Mouse (Mus musculus): ENCODE data around the gene Dnajc3.
"Not testable (repeated sequence)": the region's sequence is repeated elsewhere in the genome, so short reads cannot be mapped to it uniquely, and the experiment has no call there.

Gene Dnajc3

GRCm38 (mm10) chr14:118930777-118931176, 7.0 kb upstream of the Dnajc3 start:
- DNase-seq (ENCODE audit: low read depth, low spot score): no peak

- DNase-seq (ENCODE audit: low read depth, low spot score): no peak
Observed at GRCm38 (mm10) chr14:118931181-118931580, 6.6 kb upstream of the Dnajc3 start.

DNA sequence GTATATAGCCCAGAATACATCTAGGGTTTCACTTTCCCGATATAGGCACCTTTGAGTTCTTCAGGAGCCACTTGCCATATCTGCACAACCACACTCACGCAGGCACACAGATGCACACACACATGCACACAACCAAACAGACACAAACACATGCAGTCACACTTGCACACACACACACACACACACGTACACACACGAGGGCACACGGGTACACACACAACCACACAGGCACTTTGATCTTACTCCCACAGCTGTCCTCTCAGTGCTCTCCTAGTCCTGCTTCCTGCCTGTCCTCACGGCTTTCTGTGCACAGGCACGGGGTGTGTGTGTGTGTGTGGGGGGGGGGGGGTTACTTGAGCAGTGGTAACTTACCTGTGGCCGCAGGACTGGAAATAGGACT, 4.8 kb upstream of the Dnajc3 start:
- no peak for DNase-seq (ENCODE audit: low read depth, low spot score)

GRCm38 (mm10) chr14:118934686-118935085, 3.1 kb upstream of the Dnajc3 start:
- DNase-seq (ENCODE audit: low read depth, low spot score): no peak

- DNase-seq (ENCODE audit: low read depth, low spot score): no peak
Observed at GRCm38 (mm10) chr14:118936236-118936635, 1.5 kb upstream of the Dnajc3 start.

DNA sequence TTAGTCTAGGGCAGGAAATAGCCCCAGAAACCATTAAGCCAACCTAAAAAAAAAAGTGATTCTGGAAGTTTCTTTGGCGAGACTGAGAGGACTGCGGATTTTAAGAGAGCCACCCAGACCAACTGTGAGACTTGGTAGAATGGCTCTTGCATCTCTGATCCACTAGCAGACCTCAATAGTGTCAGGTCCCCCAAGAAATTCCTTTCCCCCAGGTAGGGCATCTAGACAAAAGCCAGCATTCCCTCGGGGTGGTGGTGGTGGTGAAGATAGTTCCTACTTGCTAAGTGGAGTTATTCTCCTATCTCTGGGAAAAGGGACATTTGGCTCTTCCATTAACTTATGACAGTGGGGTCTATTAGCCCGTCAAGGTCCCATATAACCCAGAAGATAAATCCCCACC, 824 bp upstream of the Dnajc3 start:
- no peak for DNase-seq (ENCODE audit: low read depth, low spot score)

DNA sequence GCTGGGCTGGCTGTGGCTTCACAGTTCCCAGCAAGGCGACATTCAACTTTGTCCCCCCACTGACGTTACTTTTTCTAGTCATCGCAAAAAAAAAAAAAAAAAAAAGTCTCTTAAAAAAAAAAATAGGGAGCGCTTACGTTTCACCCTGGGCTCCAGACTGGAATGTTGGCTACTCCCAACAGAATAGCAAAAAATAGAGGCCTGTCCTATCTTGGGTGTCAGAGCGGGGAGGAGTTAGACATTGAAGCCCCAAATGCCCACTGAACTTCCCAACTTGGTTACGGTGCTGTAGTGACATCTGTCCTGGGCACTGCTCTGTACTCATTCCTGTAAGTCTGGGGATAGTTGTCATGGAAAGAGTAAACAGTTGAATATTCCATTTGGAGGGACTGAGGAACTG, 775 bp downstream of the Dnajc3 start:
- DNase-seq (ENCODE audit: low read depth, low spot score): no peak

GRCm38 (mm10) chr14:118940796-118941495, 3.2 kb downstream of the Dnajc3 start:
- no peak for DNase-seq (ENCODE audit: low read depth, low spot score)

DNA sequence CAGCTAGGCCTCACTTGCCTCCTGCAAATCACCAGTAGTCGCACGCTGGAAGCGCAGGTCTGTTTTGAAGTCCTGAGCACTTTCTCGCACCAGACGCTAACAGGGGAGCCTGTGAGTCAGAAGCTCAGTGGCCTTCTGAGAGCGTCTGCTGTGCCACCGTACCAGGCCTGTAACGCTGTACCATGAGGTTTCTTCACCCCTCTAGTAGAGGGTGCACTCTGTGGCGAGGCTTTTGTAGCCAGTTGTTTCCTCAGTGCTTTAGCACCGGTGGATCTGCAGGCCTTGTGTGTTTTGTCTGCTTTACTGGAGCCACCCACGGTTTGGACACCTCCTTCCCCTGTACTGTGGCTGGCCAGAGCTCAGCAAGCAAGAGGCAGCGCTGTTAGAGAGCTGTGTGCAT, 4.3 kb downstream of the Dnajc3 start:
- no peak for DNase-seq (ENCODE audit: low read depth, low spot score)

- DNase-seq (ENCODE audit: low read depth, low spot score): no peak
Observed at GRCm38 (mm10) chr14:118944702-118945101, 6.9 kb downstream of the Dnajc3 start.

- no peak for DNase-seq (ENCODE audit: low read depth, low spot score)
Observed at GRCm38 (mm10) chr14:118948841-118949240, 11.1 kb downstream of the Dnajc3 start.

DNA sequence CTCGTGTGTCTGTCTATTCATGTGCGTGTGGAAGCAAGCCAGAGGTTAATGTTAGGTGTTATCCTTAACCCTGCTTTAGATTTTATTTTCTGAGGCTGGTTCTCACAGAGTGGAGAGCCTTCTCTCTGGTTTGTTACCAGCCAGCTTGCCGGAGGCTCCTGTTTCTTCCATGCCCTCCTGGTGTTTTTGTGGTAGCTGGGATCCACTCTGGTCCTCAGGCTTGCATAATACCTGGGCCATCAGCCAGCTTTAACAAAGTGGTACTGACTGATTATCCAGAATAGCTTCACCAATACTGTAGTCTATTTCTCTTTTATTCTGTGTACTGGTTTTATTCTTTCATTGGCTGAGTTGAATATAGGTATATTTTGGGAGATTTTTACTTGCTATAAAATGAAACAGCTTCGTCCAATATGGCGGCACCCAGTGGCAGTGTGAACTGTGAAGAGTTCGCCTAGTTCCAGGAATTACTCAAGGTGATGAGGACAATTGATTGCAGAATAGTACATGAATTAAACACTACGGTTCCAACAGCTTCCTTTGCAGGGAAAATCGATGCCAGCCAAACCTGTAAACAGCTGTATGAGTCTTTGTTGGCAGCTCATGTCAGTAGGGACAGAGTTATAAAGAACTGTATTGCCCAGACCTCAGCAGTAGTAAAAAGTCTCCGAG, 14.3 kb downstream of the Dnajc3 start:
- no peak for DNase-seq (ENCODE audit: low read depth, low spot score)

- DNase-seq (ENCODE audit: low read depth, low spot score): no peak
Observed at GRCm38 (mm10) chr14:118958010-118958409, 20.2 kb downstream of the Dnajc3 start.

DNA sequence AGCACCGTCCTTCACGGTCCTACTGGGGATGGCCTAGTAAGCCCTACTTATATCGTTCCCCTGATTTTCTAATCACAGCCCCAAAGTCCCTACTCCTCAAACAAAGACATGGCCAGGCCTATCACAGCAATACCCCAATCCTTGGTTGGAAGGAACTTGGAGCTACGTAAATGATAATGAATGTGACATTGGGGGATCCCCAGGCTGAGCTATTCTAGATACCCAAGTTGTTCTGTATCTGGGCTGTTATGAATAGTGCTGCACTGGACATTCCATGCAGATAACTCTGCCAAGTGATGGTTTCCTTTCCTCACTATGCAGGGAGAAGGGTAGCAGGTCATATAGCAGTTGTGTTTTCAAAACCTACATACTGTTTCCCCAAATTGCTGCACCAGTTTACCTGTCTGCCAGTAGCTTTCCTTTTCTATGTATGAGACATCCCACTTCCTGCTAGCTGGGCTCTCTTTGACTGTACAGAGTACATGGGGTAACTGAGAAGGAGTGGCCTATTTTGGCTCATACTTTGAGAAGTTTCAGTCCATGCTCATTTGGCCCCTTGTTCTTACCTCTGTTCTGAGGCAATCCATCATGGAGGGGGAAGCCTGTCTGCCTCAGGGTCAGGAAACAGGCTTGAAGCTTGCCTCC, 27.7 kb downstream of the Dnajc3 start:
- DNase-seq (ENCODE audit: low read depth, low spot score): no peak

GRCm38 (mm10) chr14:118967646-118968045, 29.9 kb downstream of the Dnajc3 start:
- no peak for DNase-seq (ENCODE audit: low read depth, low spot score)

- no peak for DNase-seq (ENCODE audit: low read depth, low spot score)
Observed at GRCm38 (mm10) chr14:118972268-118972667, 34.5 kb downstream of the Dnajc3 start.

- DNase-seq (ENCODE audit: low read depth, low spot score): no peak
Observed at GRCm38 (mm10) chr14:118977136-118977816, 39.5 kb downstream of the Dnajc3 start.

DNA sequence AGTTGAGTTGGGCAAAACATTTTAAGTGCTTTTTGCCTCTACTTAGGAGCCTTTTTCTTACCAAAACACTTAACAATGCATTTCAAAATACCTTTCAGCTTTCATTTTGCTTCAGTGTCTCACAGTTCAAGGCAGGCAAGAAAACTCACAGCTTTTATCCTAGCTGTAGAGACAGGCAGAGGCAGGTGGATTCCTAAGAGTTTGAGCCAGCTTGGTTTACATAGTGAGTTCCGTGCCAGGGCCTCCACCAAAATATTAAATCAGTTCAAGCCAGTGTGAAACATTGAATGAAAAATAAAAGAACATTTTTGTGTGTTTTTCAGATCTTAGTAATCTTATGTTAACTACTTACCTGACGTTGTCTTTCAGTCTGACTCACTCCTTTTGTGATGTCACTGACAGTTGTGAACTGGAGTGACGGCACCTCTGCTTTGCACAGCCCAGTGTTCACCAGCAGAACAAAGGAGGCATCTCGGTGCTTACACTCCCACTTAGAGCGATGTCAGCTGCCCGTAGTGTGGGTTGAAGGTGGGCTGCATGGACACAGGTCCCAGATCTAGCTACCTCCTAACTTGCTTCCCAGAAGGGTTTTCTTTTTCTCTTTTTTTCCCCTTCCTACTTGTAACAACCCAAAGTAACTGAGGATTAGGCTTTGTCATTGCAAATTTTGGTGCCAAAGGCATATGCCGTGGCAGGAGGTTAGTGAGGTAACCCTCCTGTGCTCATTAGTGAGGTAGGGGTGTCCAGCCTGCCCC, 42.0 kb downstream of the Dnajc3 start:
- no peak for DNase-seq (ENCODE audit: low read depth, low spot score)

GRCm38 (mm10) chr14:118980358-118980757, 42.6 kb downstream of the Dnajc3 start:
- DNase-seq (ENCODE audit: low read depth, low spot score): no peak

GRCm38 (mm10) chr14:118980890-118981289, 43.1 kb downstream of the Dnajc3 start:
- DNase-seq (ENCODE audit: low read depth, low spot score): no peak

DNA sequence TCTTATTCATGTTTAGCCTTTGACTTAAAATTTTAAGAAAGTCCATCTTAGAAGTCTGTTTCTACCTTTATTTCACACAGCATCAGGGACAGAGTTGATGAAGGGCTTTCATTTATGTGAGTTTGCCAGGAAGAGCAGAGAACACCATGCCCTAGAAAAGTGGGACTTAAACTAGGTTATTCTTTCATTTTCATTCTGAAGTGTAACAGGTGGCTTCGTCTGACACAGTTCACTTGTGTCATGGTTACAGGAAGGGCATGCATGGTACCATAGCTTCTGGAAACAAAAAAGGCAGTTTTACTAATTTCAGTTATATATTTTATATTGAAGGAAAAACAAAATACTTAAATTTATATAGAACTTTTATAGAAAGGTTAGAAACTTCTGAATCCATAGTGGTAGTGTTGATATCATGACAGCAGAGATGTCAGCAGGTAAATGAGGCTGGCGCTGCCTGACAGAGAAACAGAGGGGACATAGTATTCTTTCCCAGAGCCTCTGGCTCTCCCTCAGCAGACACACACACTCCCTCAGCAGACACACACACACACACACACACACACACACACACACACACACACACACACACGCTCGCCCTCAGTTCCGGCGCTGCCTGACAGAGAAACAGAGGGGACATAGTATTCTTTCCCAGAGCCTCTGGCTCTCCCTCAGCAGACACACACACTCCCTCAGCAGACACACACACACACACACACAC, 44.1 kb downstream of the Dnajc3 start:
- not testable (repeated sequence) for DNase-seq (ENCODE audit: low read depth, low spot score)
